Mouse (Mus musculus): Measurements from ENCODE around the gene Olfr845.

Olfr845 gene

GRCm38 (mm10) chr9:19336157-19336556 is at the start of gene Olfr845:
Gene Olfr845, plus strand, starts transcription at chr9:19336457.
- DNase-seq (ENCODE audit: low read depth), result no peak

GRCm38 (mm10) chr9:19316047-19316446 is 20.2 kb upstream of the Olfr845 start, which contains the start of gene Olfr844:
Gene Olfr844, plus strand, starts transcription at chr9:19316347.
- no peak for DNase-seq (ENCODE audit: low read depth)

DNA sequence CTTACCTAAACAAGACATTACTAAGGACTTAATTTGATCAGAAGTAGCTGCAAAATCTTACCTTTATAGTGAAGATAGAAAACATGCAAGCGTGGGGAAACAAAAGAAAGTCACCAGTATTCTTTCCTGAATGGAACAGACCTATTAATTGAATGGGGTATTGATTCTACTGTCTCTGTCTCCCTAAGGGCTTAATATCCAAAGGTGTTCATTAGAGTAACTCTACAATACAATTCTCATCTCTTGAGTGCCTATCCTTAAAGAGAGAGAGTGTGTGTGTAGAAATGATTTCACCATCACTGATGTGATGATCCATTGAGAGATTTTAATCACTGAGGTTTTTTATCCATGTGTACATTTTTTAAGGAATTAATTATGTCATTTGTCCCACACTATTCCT is 27.6 kb downstream of the Olfr845 start, which contains the start of gene Olfr846:
Olfr846 (minus strand) TSS at position 101 of the 400 bp plus-strand sequence.
- no peak for DNase-seq (ENCODE audit: low read depth)

GRCm38 (mm10) chr9:19378569-19378968 is 42.3 kb downstream of the Olfr845 start, which contains the start of gene Olfr847:
Gene Olfr847, minus strand, starts transcription at chr9:19378669.
- no peak for DNase-seq (ENCODE audit: low read depth)
